Mouse (Mus musculus) hindbrain, embryonic 15.5 days (tissue): ENCODE measurements around the gene Tgfb2. TPM values are rescaled to one million over a fixed set of nuclear protein-coding genes. Genes with fewer than 3 reads are reported as not detected.

Experiments
- ATAC-seq: fragments of 200-750 bp; cut with Nextera tagmentation; 2 replicates; pipeline ENCODE4 v1.8.0; 2017; ENCODE audit warnings: low read depth, moderate number of reproducible peaks, moderate TSS enrichment; ENCODE audit not compliant: low FRiP score
- H3K27ac ChIP-seq: fragments of 300-500 bp; sonication (generic); replicated peaks from 2 replicates; pipeline ENCODE4 v1.5.1; 2015; ENCODE audit warnings: mild to moderate bottlenecking, inconsistent platforms
- H3K27me3 ChIP-seq: fragments of 300-500 bp; sonication (generic); 2 replicates; pipeline ENCODE4 v1.6.1; 2015; ENCODE audit warnings: control low read depth, inconsistent platforms
- H3K36me3 ChIP-seq: fragments of 300-500 bp; sonication (generic); 2 replicates; pipeline ENCODE4 v1.6.1; 2015; ENCODE audit warnings: control low read depth, inconsistent platforms
- H3K4me1 ChIP-seq: fragments of 300-500 bp; sonication (generic); replicated peaks from 2 replicates; pipeline ENCODE4 v1.6.1; 2015; ENCODE audit warnings: control low read depth, inconsistent platforms
- H3K4me2 ChIP-seq: fragments of 300-500 bp; sonication (generic); 2 replicates; pipeline ENCODE4 v1.6.1; 2015; ENCODE audit warnings: moderate library complexity, mild to moderate bottlenecking, inconsistent platforms
- H3K4me3 ChIP-seq: fragments of 300-500 bp; sonication (generic); 2 replicates; pipeline ENCODE4 v1.5.1; 2015; ENCODE audit warnings: mild to moderate bottlenecking, inconsistent platforms
- H3K9ac ChIP-seq: fragments of 300-500 bp; sonication (generic); 2 replicates; pipeline ENCODE4 v1.6.1; 2015; ENCODE audit warnings: inconsistent platforms
- H3K9me3 ChIP-seq: fragments of 300-500 bp; sonication (generic); 2 replicates; pipeline ENCODE4 v1.6.1; 2016; ENCODE audit warnings: control low read depth, inconsistent platforms
- WGBS: fragments of 180-500 bp; shearing (Covaris S2); methylation state at CpG from one replicate; pipeline ENCODE4 v1.1.7; 2015; 5-methylcytosine and 5-hydroxymethylcytosine counted together
- polyA plus RNA-seq: library from polyadenylated mRNA; unstranded; fragments of >200 nt; fragmentation: Nextera tagmentation; extraction: Ambion mirVana; gene quantifications from 2 replicates; pipeline ENCODE4 v1.2.1, GENCODE M21; 2015

Tgfb2 gene
- polyA plus RNA-seq, 1 experiment from 2014 or later, result 36.2 TPM

GRCm38 (mm10) chr1:186631457-186631856 is 74.3 kb downstream of the Tgfb2 start:
- no peak overlapping the region for H3K4me3 ChIP-seq
- no peaks in the 10 kb centered on the region for H3K4me1 ChIP-seq
- H3K4me2 ChIP-seq, result no peak overlapping the region
- 84% methylated on average over 6 of the region's 6 CpGs for WGBS
- no peaks in the 10 kb centered on the region for H3K9me3 ChIP-seq
- no peaks in the 10 kb centered on the region for H3K27me3 ChIP-seq
- ATAC-seq, result no peak
- H3K36me3 ChIP-seq, result no peaks in the 10 kb centered on the region
- no peak overlapping the region for H3K27ac ChIP-seq
- no peak overlapping the region for H3K9ac ChIP-seq

- Histone ChIP-seq H3K36me3 (no peaks in the 10 kb centered on the region), H3K4me2 (no peak overlapping the region)
- 90% methylated on average over 5 of the region's 5 CpGs for WGBS
These were observed 74.8 kb downstream of the Tgfb2 start for GRCm38 (mm10) chr1:186630971-186631370.

GRCm38 (mm10) chr1:186627451-186627995 is 78.3 kb downstream of the Tgfb2 start:
- peak; percentile 45; the same call in 1 of the 2 replicates for ATAC-seq
- Histone ChIP-seq H3K4me2 (no peak overlapping the region), H3K4me3 (no peak overlapping the region), H3K27ac (peak overlapping the region; percentile 30; the same call in 1 of the 2 replicates), H3K27me3 (no peaks in the 10 kb centered on the region), H3K4me1 (no peaks in the 10 kb centered on the region), H3K36me3 (no peaks in the 10 kb centered on the region), H3K9ac (no peak overlapping the region), H3K9me3 (no peaks in the 10 kb centered on the region)
- 79% methylated on average over 7 of the region's 7 CpGs for WGBS

More at GRCm38 (mm10) chr1:186630971-186631370, 74.8 kb downstream of the Tgfb2 start:
- Histone ChIP-seq H3K27ac (no peak overlapping the region), H3K9me3 (no peaks in the 10 kb centered on the region), H3K4me1 (no peaks in the 10 kb centered on the region), H3K9ac (no peak overlapping the region), H3K27me3 (no peaks in the 10 kb centered on the region), H3K4me3 (no peak overlapping the region)
- ATAC-seq, result no peak

GRCm38 (mm10) chr1:186624474-186624873 is 81.3 kb downstream of the Tgfb2 start:
- Histone ChIP-seq H3K9ac (no peak overlapping the region), H3K4me2 (no peak overlapping the region), H3K4me1 (no peaks in the 10 kb centered on the region), H3K36me3 (no peaks in the 10 kb centered on the region), H3K9me3 (no peaks in the 10 kb centered on the region), H3K4me3 (no peak overlapping the region), H3K27me3 (no peaks in the 10 kb centered on the region), H3K27ac (no peak overlapping the region)
- WGBS, result 67% methylated on average over 5 of the region's 5 CpGs
- no peak for ATAC-seq

GRCm38 (mm10) chr1:186621812-186622211 is 84.0 kb downstream of the Tgfb2 start:
- Histone ChIP-seq H3K36me3 (no peaks in the 10 kb centered on the region), H3K27ac (no peak overlapping the region), H3K4me3 (no peak overlapping the region), H3K9ac (no peak overlapping the region), H3K4me1 (no peaks in the 10 kb centered on the region), H3K9me3 (no peaks in the 10 kb centered on the region), H3K27me3 (no peaks in the 10 kb centered on the region), H3K4me2 (no peak overlapping the region)
- no peak for ATAC-seq
- WGBS, result 97% methylated on average over 3 of the region's 3 CpGs

- H3K4me2 ChIP-seq, result no peak overlapping the region
- H3K27ac ChIP-seq, result no peak overlapping the region
- no peaks in the 10 kb centered on the region for H3K36me3 ChIP-seq
- WGBS, result 83% methylated on average over 6 of the region's 6 CpGs
- H3K9ac ChIP-seq, result no peak overlapping the region
- ATAC-seq, result no peak
- no peak overlapping the region for H3K4me3 ChIP-seq
- H3K9me3 ChIP-seq, result no peaks in the 10 kb centered on the region
- no peaks in the 10 kb centered on the region for H3K4me1 ChIP-seq
- no peaks in the 10 kb centered on the region for H3K27me3 ChIP-seq
These were observed 87.5 kb downstream of the Tgfb2 start for GRCm38 (mm10) chr1:186618285-186618684.

GRCm38 (mm10) chr1:186611371-186611770 is 94.4 kb downstream of the Tgfb2 start:
- Histone ChIP-seq H3K9ac (no peak overlapping the region), H3K27ac (no peak overlapping the region), H3K4me3 (no peak overlapping the region), H3K4me2 (no peak overlapping the region), H3K36me3 (no peaks in the 10 kb centered on the region), H3K4me1 (peaks cover 14% of the 10 kb centered on the region), H3K27me3 (no peaks in the 10 kb centered on the region), H3K9me3 (no peaks in the 10 kb centered on the region)
- WGBS, result 95% methylated on average over 2 of the region's 2 CpGs
- ATAC-seq, result no peak

GRCm38 (mm10) chr1:186610481-186610880 is 95.3 kb downstream of the Tgfb2 start:
- no peak overlapping the region for H3K9ac ChIP-seq
- ATAC-seq, result no peak
- H3K27ac ChIP-seq, result 0 out of 2 replicates have a peak overlapping the region, but pooled peaks have one; percentile 34
- no peaks in the 10 kb centered on the region for H3K9me3 ChIP-seq
- H3K4me3 ChIP-seq, result no peak overlapping the region
- H3K4me2 ChIP-seq, result no peak overlapping the region
- H3K27me3 ChIP-seq, result no peaks in the 10 kb centered on the region
- WGBS, result 91% methylated on average over 5 of the region's 5 CpGs
- peaks cover 14% of the 10 kb centered on the region for H3K4me1 ChIP-seq
- H3K36me3 ChIP-seq, result no peaks in the 10 kb centered on the region

- 0 out of 2 replicates have a peak overlapping the region, but pooled peaks have one; percentile 34 for H3K27ac ChIP-seq
- peaks cover 14% of the 10 kb centered on the region for H3K4me1 ChIP-seq
- no peak overlapping the region for H3K4me3 ChIP-seq
- no peak overlapping the region for H3K9ac ChIP-seq
- H3K9me3 ChIP-seq, result no peaks in the 10 kb centered on the region
- 7% methylated on average over 10 of the region's 10 CpGs for WGBS
- no peaks in the 10 kb centered on the region for H3K36me3 ChIP-seq
- peak overlapping the region; percentile 44 for H3K4me2 ChIP-seq
- no peaks in the 10 kb centered on the region for H3K27me3 ChIP-seq
- ATAC-seq, result peak; percentile 80
These were observed 96.0 kb downstream of the Tgfb2 start for GRCm38 (mm10) chr1:186609793-186610233.

GRCm38 (mm10) chr1:186608116-186608515 is 97.7 kb downstream of the Tgfb2 start:
- no peak for ATAC-seq
- H3K9me3 ChIP-seq, result no peaks in the 10 kb centered on the region
- no peak overlapping the region for H3K27ac ChIP-seq
- no peak overlapping the region for H3K9ac ChIP-seq
- no peaks in the 10 kb centered on the region for H3K27me3 ChIP-seq
- H3K36me3 ChIP-seq, result no peaks in the 10 kb centered on the region
- 97% methylated on average over 3 of the region's 3 CpGs for WGBS
- H3K4me3 ChIP-seq, result no peak overlapping the region
- no peak overlapping the region for H3K4me2 ChIP-seq
- peaks cover 14% of the 10 kb centered on the region for H3K4me1 ChIP-seq

GRCm38 (mm10) chr1:186605635-186606034 is 100.2 kb downstream of the Tgfb2 start:
- no peak for ATAC-seq
- H3K36me3 ChIP-seq, result no peaks in the 10 kb centered on the region
- no peak overlapping the region for H3K9ac ChIP-seq
- no peak overlapping the region for H3K4me3 ChIP-seq
- WGBS, result 66% methylated on average over 2 of the region's 2 CpGs
- no peaks in the 10 kb centered on the region for H3K9me3 ChIP-seq
- H3K27ac ChIP-seq, result no peak overlapping the region
- no peaks in the 10 kb centered on the region for H3K27me3 ChIP-seq
- H3K4me1 ChIP-seq, result peaks cover 14% of the 10 kb centered on the region
- H3K4me2 ChIP-seq, result no peak overlapping the region

- no peak overlapping the region for H3K9ac ChIP-seq
- H3K4me1 ChIP-seq, result peaks cover 3% of the 10 kb centered on the region
- no peak for ATAC-seq
- H3K27ac ChIP-seq, result no peak overlapping the region
- H3K36me3 ChIP-seq, result no peaks in the 10 kb centered on the region
- H3K4me2 ChIP-seq, result no peak overlapping the region
- H3K4me3 ChIP-seq, result no peak overlapping the region
- no peaks in the 10 kb centered on the region for H3K27me3 ChIP-seq
- H3K9me3 ChIP-seq, result no peaks in the 10 kb centered on the region
- whole genome bisulfite sequencing, result 93% methylated on average over 5 of the region's 5 CpGs
These were observed 101.7 kb downstream of the Tgfb2 start for GRCm38 (mm10) chr1:186604124-186604523.

- Histone ChIP-seq H3K4me2 (no peak overlapping the region), H3K27me3 (no peaks in the 10 kb centered on the region), H3K27ac (no peak overlapping the region), H3K36me3 (no peaks in the 10 kb centered on the region), H3K9ac (no peak overlapping the region), H3K9me3 (no peaks in the 10 kb centered on the region), H3K4me1 (no peaks in the 10 kb centered on the region), H3K4me3 (no peak overlapping the region)
- WGBS, result 85% methylated on average over 2 of the region's 2 CpGs
- no peak for ATAC-seq
These were observed 117.6 kb downstream of the Tgfb2 start for GRCm38 (mm10) chr1:186588226-186588625.
